Mouse (Mus musculus): Measurements from ENCODE around the gene Zfyve9.

DNA sequence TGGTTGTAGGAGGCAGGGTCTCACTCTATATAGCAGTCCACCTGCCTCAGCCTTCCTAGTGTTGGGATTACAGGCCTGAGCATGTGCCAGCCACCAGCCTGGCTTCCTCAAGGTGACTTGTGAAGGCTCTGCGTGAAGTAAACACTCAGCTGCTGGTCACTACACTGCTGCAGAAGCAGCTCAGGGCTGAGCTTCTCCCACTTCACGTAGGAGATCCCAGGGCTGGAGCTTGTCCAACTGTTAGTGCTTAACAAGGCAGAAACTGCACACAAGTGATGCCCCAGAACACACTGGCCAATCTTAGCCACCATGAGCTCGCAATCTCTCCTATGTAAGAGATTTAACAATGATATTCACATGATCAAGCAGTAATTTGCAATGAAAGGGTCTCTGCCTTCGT lies 145.9 kb downstream of the Zfyve9 start:
- TF ChIP-seq CTCF (IDR thresholded peaks at IDR 0.05) (no peak), EP300 (IDR thresholded peaks at IDR 0.05) (no peak)
